Mouse (Mus musculus) liver, embryonic 15.5 days (tissue): ENCODE results near the gene Dnajb3. TPM values are rescaled to one million over a fixed set of nuclear protein-coding genes. Genes with fewer than 3 reads are reported as not detected.

Experiments used
- ATAC-seq: fragments of 200-750 bp; cut with Nextera tagmentation; 2 replicates; pipeline ENCODE4 v1.8.0; 2017; ENCODE audit warnings: moderate number of reproducible peaks, mild to moderate bottlenecking, moderate library complexity; ENCODE audit not compliant: insufficient read depth
- H3K27ac ChIP-seq: fragments of 300-500 bp; sonication (generic); replicated peaks from 2 replicates; pipeline ENCODE4 v1.5.1; 2015; ENCODE audit warnings: mild to moderate bottlenecking, inconsistent platforms
- H3K27me3 ChIP-seq: fragments of 300-500 bp; sonication (generic); 2 replicates; pipeline ENCODE4 v1.6.1; 2015; ENCODE audit warnings: mild to moderate bottlenecking, inconsistent platforms
- H3K36me3 ChIP-seq: fragments of 300-500 bp; sonication (generic); replicated peaks from 2 replicates; pipeline ENCODE4 v1.6.1; 2015; ENCODE audit warnings: moderate library complexity, mild to moderate bottlenecking, inconsistent platforms
- H3K4me1 ChIP-seq: fragments of 300-500 bp; sonication (generic); replicated peaks from 2 replicates; pipeline ENCODE4 v1.6.1; 2015; ENCODE audit warnings: inconsistent platforms
- H3K4me2 ChIP-seq: fragments of 300-500 bp; sonication (generic); 2 replicates; pipeline ENCODE4 v1.6.1; 2015; ENCODE audit warnings: moderate library complexity, mild to moderate bottlenecking, inconsistent platforms
- H3K4me3 ChIP-seq: fragments of 300-500 bp; sonication (generic); replicated peaks from 2 replicates; pipeline ENCODE4 v1.5.1; 2015; ENCODE audit warnings: mild to moderate bottlenecking, inconsistent platforms
- H3K9ac ChIP-seq: fragments of 300-500 bp; sonication (generic); 2 replicates; pipeline ENCODE4 v1.6.1; 2015; ENCODE audit warnings: moderate library complexity, mild to moderate bottlenecking, inconsistent platforms
- H3K9me3 ChIP-seq: fragments of 300-500 bp; sonication (generic); replicated peaks from 2 replicates; pipeline ENCODE4 v1.6.1; 2016; ENCODE audit warnings: inconsistent platforms
- WGBS: fragments of 180-500 bp; shearing (Covaris S2); methylation state at CpG from one replicate; pipeline ENCODE4 v1.1.7; 2015; ENCODE audit warnings: mixed read lengths; ENCODE audit not compliant: insufficient replicate concordance; 5-methylcytosine and 5-hydroxymethylcytosine counted together
- polyA plus RNA-seq: library from polyadenylated mRNA; unstranded; fragments of >200 nt; fragmentation: Nextera tagmentation; extraction: Ambion mirVana; gene quantifications from 2 replicates; pipeline ENCODE4 v1.2.1, GENCODE M21; 2015

Gene Dnajb3
- polyA plus RNA-seq, 1 experiment from 2014 or later = 10.4 TPM

GRCm38 (mm10) chr1:88240579-88240978, 35.0 kb upstream of the Dnajb3 start:
- H3K27ac ChIP-seq = no peak overlapping the region
- no peak overlapping the region for H3K9ac ChIP-seq
- no peaks in the 10 kb centered on the region for H3K27me3 ChIP-seq
- H3K4me1 ChIP-seq = no peaks in the 10 kb centered on the region
- H3K4me2 ChIP-seq = no peak overlapping the region
- H3K4me3 ChIP-seq = no peak overlapping the region
- WGBS = 44% methylated on average over 4 of the region's 4 CpGs
- no peaks in the 10 kb centered on the region for H3K36me3 ChIP-seq
- no peak for ATAC-seq
- peaks cover 45% of the 10 kb centered on the region for H3K9me3 ChIP-seq

DNA sequence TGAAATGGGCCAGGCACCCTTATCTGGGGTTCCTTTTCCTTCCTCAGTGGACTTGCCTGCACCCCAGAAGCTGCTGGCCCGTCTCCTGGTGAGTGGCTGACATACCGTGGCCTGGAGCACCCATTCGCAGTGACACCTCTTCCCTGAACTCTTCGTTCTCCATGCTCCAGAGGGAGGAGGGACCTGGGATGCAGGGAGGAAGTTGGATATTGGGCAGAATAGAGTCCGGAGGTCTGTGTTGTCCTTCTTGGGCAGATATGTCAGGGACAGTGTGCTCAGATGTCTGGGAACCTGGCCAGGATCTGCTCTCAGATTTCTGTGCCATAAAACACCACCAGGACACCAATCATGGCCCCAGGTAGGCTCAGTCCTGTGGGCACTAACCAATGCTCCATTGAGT, 34.5 kb upstream of the Dnajb3 start:
- no peak overlapping the region for H3K4me2 ChIP-seq
- H3K27me3 ChIP-seq = no peaks in the 10 kb centered on the region
- WGBS = 57% methylated on average over 5 of the region's 5 CpGs
- H3K36me3 ChIP-seq = no peaks in the 10 kb centered on the region
- no peak overlapping the region for H3K27ac ChIP-seq
- ATAC-seq = no peak
- no peak overlapping the region for H3K9ac ChIP-seq
- H3K4me1 ChIP-seq = no peaks in the 10 kb centered on the region
- peaks cover 49% of the 10 kb centered on the region for H3K9me3 ChIP-seq
- no peak overlapping the region for H3K4me3 ChIP-seq

DNA sequence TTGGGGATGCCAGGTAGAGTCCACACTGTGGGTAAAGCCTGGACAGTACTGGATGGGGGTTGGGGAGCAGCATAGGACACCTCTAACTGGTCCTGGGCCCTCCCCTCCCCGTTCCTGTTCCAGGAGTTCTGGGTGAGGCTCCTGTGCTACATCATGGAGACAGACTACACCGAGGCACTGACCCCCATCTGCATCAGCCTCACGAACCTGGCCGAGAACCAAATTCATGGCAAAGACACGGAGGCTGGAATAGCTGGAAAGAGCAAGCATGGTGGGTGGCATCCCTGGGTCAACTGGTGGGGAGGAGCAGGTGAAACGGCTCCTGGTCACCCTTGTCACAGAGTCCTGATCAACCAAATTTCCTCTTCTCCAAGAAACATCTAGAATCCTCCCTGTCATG, 33.2 kb upstream of the Dnajb3 start:
- 56% methylated on average over 6 of the region's 6 CpGs for WGBS
- peaks cover 42% of the 10 kb centered on the region for H3K9me3 ChIP-seq

DNA sequence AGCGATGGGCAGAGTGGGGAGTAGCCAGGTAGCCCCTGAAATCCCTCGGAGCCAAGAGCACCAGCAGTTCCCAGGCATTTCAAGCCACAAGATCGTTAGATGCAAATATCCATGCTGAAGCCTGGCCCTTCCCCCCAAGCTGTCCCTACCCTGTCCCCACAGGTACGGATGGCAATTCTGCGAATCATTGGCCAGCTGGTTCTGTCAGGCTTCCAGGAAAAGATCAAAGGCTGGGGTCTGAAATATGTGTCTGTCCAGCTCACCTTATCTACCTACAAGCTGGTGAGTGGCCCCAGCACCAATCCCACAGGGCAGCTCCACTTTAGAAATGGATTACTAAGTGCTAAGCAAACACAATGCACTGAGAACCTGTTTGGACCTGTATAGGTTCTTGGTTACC, 31.7 kb upstream of the Dnajb3 start:
- Histone ChIP-seq H3K4me2 (no peak overlapping the region), H3K36me3 (no peaks in the 10 kb centered on the region), H3K4me3 (no peak overlapping the region), H3K9me3 (peaks cover 50% of the 10 kb centered on the region), H3K27me3 (no peaks in the 10 kb centered on the region), H3K4me1 (no peaks in the 10 kb centered on the region), H3K27ac (no peak overlapping the region), H3K9ac (no peak overlapping the region)
- no peak for ATAC-seq
- 59% methylated on average over 5 of the region's 5 CpGs for WGBS

More for the DNA sequence above, 33.2 kb upstream of the Dnajb3 start:
- Histone ChIP-seq H3K36me3 (no peaks in the 10 kb centered on the region), H3K4me1 (no peaks in the 10 kb centered on the region), H3K4me2 (no peak overlapping the region), H3K27me3 (no peaks in the 10 kb centered on the region), H3K9ac (no peak overlapping the region), H3K27ac (no peak overlapping the region), H3K4me3 (no peak overlapping the region)
- ATAC-seq = no peak

DNA sequence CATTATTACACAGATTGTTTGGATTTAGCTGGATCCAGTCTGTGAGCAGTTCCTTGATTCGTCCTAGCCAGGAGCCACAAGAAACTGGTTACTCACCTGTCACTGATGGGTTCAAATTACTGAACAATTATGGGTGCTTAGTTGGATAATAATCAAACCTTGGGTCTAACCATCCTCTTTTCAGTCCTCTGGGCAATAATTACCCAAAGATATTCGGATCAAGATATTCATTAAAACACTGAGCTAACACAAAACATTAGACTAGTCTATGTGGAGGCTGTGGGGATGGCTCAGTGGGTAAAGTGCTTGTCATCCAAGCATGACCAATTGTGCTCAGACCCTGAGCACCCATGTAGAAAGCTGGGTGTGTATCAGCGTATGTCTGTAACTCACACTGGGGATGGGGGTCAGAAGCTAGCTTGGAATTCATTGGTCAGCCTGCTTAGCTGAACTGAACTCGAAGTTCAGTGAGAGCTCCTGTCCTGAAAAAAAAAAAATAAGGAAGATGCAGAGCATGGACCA, 30.4 kb upstream of the Dnajb3 start:
- ATAC-seq = no peak
- H3K9me3 ChIP-seq = peaks cover 54% of the 10 kb centered on the region
- 38% methylated on average over 4 of the region's 4 CpGs for WGBS

DNA sequence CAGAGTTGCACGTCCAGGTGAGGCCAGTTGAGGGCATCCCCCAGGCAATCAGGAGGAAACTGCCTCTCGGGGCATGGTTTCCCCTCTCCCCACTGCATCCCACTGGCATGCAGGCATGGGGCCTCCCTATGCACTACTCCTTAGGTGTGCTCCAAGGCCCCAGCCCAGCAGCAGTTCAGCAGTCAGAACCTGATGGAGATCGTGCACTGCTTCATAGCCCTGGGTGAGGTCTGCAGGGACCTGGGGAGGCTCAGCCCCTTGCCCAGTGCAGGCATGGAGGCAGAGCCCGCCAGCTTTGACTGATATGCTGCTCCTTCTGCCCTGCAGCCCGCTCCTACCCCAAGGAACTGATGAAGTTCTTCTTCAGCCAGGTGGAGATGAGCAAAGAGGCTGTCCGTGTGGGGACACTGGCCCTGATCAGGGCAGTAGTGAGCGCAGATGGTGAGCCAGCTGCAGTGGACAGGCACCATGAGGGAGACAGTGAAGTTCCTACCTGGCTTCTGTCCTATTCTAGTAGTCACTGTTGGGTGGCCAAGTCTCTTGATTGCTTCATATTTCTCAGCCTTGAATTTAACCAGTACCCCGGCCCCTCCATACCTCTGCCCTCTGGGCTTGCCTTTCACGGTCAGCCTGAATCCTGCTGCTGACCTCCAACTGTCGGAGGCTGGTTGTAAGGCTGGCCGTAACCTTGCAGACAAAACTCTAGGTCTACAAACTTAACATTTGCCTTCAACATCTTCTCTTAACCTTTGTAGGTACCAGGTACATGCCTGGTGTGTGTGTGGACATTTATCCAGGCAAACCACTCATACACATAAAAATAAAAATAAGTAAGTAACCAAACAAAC, 29.7 kb upstream of the Dnajb3 start:
- Histone ChIP-seq H3K4me1 (no peaks in the 10 kb centered on the region), H3K4me2 (no peak overlapping the region), H3K9me3 (peaks cover 49% of the 10 kb centered on the region), H3K9ac (no peak overlapping the region), H3K27ac (no peak overlapping the region), H3K4me3 (no peak overlapping the region), H3K27me3 (no peaks in the 10 kb centered on the region), H3K36me3 (no peaks in the 10 kb centered on the region)
- ATAC-seq = no peak
- 47% methylated on average over 11 of the region's 11 CpGs for WGBS

More for the DNA sequence above, 30.4 kb upstream of the Dnajb3 start:
- no peaks in the 10 kb centered on the region for H3K36me3 ChIP-seq
- H3K4me1 ChIP-seq = no peaks in the 10 kb centered on the region
- H3K4me3 ChIP-seq = no peak overlapping the region
- no peaks in the 10 kb centered on the region for H3K27me3 ChIP-seq
- H3K4me2 ChIP-seq = no peak overlapping the region
- no peak overlapping the region for H3K9ac ChIP-seq
- H3K27ac ChIP-seq = no peak overlapping the region

DNA sequence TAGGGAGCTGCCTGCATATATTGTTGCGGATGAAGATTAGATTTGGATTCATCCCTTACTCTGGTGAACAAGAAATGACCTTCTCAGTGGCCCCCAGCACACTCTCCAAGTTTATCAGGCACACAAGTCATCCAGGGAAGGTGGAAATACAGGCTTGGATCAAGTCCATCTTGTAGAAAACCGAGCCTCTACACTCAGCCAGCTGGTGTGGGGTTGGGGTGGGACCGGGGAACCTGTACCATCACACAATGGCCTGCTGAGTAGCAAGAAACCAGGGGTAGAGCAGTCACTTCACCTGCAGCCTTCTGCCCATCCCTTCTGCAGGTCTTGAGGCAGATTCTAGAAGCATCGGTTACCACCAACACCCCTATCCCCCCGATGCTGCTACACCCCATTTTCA, 29.1 kb upstream of the Dnajb3 start:
- no peaks in the 10 kb centered on the region for H3K4me1 ChIP-seq
- H3K4me3 ChIP-seq = no peak overlapping the region
- no peaks in the 10 kb centered on the region for H3K27me3 ChIP-seq
- H3K9ac ChIP-seq = no peak overlapping the region
- H3K9me3 ChIP-seq = peaks cover 51% of the 10 kb centered on the region
- ATAC-seq = no peak
- H3K36me3 ChIP-seq = no peaks in the 10 kb centered on the region
- WGBS = 32% methylated on average over 5 of the region's 5 CpGs
- H3K4me2 ChIP-seq = no peak overlapping the region
- no peak overlapping the region for H3K27ac ChIP-seq

GRCm38 (mm10) chr1:88234248-88234610, 28.6 kb upstream of the Dnajb3 start:
- 45% methylated on average over 4 of the region's 4 CpGs for WGBS
- H3K9me3 ChIP-seq = peaks cover 54% of the 10 kb centered on the region
- no peak overlapping the region for H3K27ac ChIP-seq
- H3K4me3 ChIP-seq = no peak overlapping the region
- H3K4me1 ChIP-seq = no peaks in the 10 kb centered on the region
- H3K36me3 ChIP-seq = no peaks in the 10 kb centered on the region
- H3K9ac ChIP-seq = no peak overlapping the region
- no peak for ATAC-seq
- no peak overlapping the region for H3K4me2 ChIP-seq
- H3K27me3 ChIP-seq = no peaks in the 10 kb centered on the region

DNA sequence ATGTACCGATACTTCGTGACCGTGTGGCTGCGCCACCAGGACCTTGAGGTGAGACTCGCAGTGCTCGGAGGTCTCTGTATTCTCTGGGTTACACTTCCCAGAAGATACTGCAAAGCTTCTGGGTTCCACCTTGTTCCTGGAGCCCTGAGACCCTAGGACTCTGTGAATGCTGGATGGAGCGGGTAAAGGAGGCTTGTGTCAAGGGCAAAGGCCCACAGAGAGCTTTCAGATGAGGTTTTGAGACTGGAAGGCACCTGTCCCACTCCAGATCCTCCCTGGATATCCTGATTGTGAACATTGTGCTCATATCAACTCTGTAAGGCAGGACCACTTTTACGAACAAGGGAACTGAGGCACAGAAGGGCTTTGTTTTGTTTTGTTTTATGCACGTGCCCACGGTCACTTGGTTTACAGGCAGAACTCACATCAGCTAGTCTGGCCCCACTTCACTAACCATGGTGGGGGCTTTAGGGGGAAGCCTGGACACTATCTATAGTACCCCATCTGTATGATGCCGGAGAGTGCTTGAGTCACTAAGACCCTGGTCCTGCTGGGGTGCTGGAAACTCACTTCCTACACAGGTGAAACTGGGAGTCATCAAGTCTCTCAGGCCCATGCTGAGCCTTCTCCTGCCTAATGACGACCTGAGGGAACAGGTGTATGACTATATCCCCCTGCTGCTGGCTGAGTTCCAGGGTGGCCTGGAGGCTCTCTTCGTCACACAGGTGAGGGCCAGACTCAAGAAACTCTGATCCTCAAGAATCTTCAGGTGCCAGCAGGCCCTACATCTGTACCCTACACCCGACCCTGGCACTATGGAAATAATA, 28.1 kb upstream of the Dnajb3 start:
- Histone ChIP-seq H3K4me1 (no peaks in the 10 kb centered on the region), H3K4me3 (no peak overlapping the region), H3K27ac (no peak overlapping the region), H3K36me3 (no peaks in the 10 kb centered on the region), H3K4me2 (no peak overlapping the region), H3K27me3 (no peaks in the 10 kb centered on the region), H3K9ac (no peak overlapping the region), H3K9me3 (peaks cover 50% of the 10 kb centered on the region)
- no peak for ATAC-seq
- 50% methylated on average over 14 of the region's 14 CpGs for WGBS

DNA sequence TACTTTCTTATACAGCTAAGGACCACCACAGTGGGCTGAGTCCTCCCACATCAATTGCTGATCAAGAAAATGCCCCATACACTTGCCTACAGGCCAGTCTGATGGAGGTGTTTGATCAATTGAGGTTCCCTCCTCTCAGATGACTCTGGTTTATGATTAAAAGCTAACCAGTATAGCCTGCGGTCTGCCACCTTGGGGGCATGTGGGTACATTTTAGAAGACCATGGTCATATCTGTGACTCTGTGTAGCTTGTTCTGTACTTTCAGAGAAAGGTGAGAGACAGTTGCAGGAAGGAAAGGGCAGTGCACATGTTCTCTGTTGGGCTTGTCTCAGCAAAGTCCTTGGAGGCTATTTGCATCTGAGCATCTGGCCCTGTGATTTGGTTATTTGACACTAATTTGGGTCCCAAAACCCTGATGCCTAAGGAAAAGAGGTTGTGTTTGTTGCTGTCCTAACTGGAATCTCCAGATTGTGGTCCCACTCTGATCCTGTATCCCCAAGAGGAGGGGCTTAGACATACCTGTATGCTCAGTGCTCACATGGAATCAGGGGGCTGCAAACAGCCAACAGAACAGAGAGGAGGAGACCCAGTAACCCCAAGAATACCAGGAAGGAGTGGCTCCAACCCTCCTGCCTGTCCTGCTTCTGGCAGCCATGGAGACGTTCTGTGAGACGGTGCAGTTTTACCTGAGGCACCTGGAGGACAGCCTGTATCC, 27.2 kb upstream of the Dnajb3 start:
- no peaks in the 10 kb centered on the region for H3K4me1 ChIP-seq
- no peak overlapping the region for H3K9ac ChIP-seq
- WGBS = 43% methylated on average over 3 of the region's 3 CpGs
- H3K9me3 ChIP-seq = peaks cover 42% of the 10 kb centered on the region
- H3K36me3 ChIP-seq = no peaks in the 10 kb centered on the region
- no peak overlapping the region for H3K4me2 ChIP-seq
- ATAC-seq = no peak
- H3K4me3 ChIP-seq = no peak overlapping the region
- H3K27me3 ChIP-seq = no peaks in the 10 kb centered on the region
- no peak overlapping the region for H3K27ac ChIP-seq
